Mouse (Mus musculus) cortical plate, adult 2 months (tissue): ENCODE measurements around the gene Slc35d2.

Experiments used
- CTCF ChIP-seq: fragments of 200-500 bp; IDR thresholded peaks from 2 replicates; pipeline ENCODE4 v1.5.1; 2011; ENCODE audit warnings: mild to moderate bottlenecking, control low read depth, low read length; ENCODE audit not compliant: insufficient read depth; ENCODE audit errors: extremely low read depth
- POLR2A ChIP-seq: fragments of 200-500 bp; IDR thresholded peaks from 2 replicates; pipeline ENCODE4 v1.6.1; 2011; ENCODE audit warnings: mild to moderate bottlenecking, low read length, control low read depth; ENCODE audit not compliant: insufficient read depth; ENCODE audit errors: extremely low read depth

DNA sequence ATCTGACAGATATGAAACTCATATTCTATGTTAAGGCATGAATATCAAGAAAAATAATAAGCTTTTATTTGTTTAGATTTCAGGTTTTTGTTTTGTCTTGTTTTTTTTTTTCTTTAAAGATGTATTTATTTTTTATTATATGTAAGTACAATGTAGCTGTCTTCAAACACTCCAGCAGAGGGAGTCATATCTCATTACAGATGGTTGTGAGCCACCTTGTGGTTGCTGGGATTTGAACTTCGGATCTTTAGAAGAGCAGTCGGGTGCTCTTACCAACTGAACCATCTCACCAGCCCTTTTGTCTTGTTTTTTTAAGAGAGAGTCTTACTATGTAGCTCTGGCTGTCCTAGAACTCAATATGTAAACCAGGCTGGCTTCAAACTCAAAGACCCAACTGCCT, 11.7 kb downstream of the Slc35d2 start:
- no peak for TF ChIP-seq CTCF
- no peak for TF ChIP-seq POLR2A
